Mouse (Mus musculus) lung, postnatal 0 days (tissue): Measurements from ENCODE around the gene Ugt1a2.

Experiments
- CTCF ChIP-seq: IDR thresholded peaks from 2 replicates; pipeline ENCODE4 v1.5.1; 2016; ENCODE audit warnings: antibody characterized with exemption, mild to moderate bottlenecking
- EP300 ChIP-seq: IDR thresholded peaks from 2 replicates; pipeline ENCODE4 v1.6.1; 2016; ENCODE audit warnings: antibody characterized with exemption, mild to moderate bottlenecking, control low read depth

DNA sequence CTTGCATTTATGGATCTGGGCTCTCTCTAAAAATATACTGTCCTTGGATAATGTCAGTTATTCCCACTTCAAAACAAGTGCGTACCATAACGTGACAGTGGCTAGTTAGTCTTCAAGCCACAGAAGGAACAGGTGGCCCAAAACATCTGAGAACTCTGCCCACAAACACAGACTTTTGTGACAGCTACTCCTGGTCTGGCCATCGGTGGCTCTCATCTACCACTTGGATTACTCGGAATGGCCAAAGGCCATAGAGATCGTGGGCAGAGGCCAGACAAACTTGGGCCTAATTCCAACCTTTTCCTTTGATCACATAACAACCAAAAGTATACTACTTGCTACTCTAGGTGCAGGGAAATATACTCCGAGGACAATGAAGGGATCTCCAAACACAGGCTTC, 67.7 kb downstream of the Ugt1a2 start:
- TF ChIP-seq EP300 (no peak), CTCF (no peak)
